Mouse (Mus musculus) kidney, adult 2 months (tissue): ENCODE results near the gene Erp44. TPM values are rescaled to one million over a fixed set of nuclear protein-coding genes. Genes with fewer than 3 reads are reported as not detected.

ENCODE experiments used
- DNase-seq: peaks from one replicate; pipeline ENCODE4 v3.0.0; 2021
- H3K27ac ChIP-seq: fragments of 200-500 bp; 2 replicates; pipeline ENCODE4 v1.5.1; 2012; ENCODE audit warnings: low read depth, low read length, control low read depth, inconsistent platforms; ENCODE audit not compliant: insufficient read depth
- H3K27me3 ChIP-seq: fragments of 200-500 bp; replicated peaks from 2 replicates; pipeline ENCODE4 v1.6.1; 2012; ENCODE audit warnings: mild to moderate bottlenecking, moderate library complexity, low read length, inconsistent platforms; ENCODE audit not compliant: control insufficient read depth, insufficient read depth
- H3K36me3 ChIP-seq: fragments of 200-500 bp; 2 replicates; pipeline ENCODE4 v1.6.1; 2012; ENCODE audit warnings: mild to moderate bottlenecking, moderate library complexity, low read length, inconsistent platforms; ENCODE audit not compliant: control insufficient read depth, insufficient read depth
- H3K4me1 ChIP-seq: fragments of 200-500 bp; 2 replicates; pipeline ENCODE4 v1.6.1; 2011; ENCODE audit warnings: low read length; ENCODE audit not compliant: control insufficient read depth, insufficient read depth
- H3K4me3 ChIP-seq: fragments of 200-500 bp; 2 replicates; pipeline ENCODE4 v1.5.1; 2011; ENCODE audit warnings: mild to moderate bottlenecking, low read depth, low read length, control low read depth; ENCODE audit not compliant: insufficient read depth
- CTCF ChIP-seq: fragments of 200-500 bp; conservative IDR thresholded peaks from 2 replicates; pipeline ENCODE4 v1.5.1; 2011; ENCODE audit warnings: low read depth, mild to moderate bottlenecking, control low read depth, low read length, moderate library complexity, mixed read lengths; ENCODE audit not compliant: insufficient read depth, insufficient read length
- POLR2A ChIP-seq: fragments of 200-500 bp; IDR thresholded peaks from one replicate; pipeline ENCODE4 v1.6.1; 2011; ENCODE audit warnings: low read depth, low read length, control low read depth
- WGBS: fragments of 180-500 bp; shearing (Covaris S2); methylation state at CpG from one replicate; pipeline ENCODE4 v1.1.7; 2018; 5-methylcytosine and 5-hydroxymethylcytosine counted together
- polyA plus RNA-seq: library from polyadenylated mRNA; depleted of rRNA; stranded (reverse); fragments of >200 nt; gene quantifications from 2 replicates; pipeline ENCODE4 v1.2.3, GENCODE M21; 2012

Erp44 gene
- polyA plus RNA-seq, 1 experiment = 33.8 TPM

GRCm38 (mm10) chr4:48287086-48287757 lies 7.9 kb upstream of the Erp44 start:
- Histone ChIP-seq H3K36me3 (no peaks in the 10 kb centered on the region), H3K4me1 (no peaks in the 10 kb centered on the region), H3K27me3 (no peaks in the 10 kb centered on the region), H3K4me3 (no peak overlapping the region), H3K27ac (no peak overlapping the region)
- DNase-seq = no peak
- WGBS = 93% methylated on average over 5 of the region's 5 CpGs
- no peak for TF ChIP-seq CTCF
- no peak for TF ChIP-seq POLR2A

- WGBS = 71% methylated on average over 1 of the region's 1 CpGs
- TF ChIP-seq POLR2A (no peak), CTCF (no peak)
- DNase-seq = peak; percentile 63
- H3K27me3 ChIP-seq = no peaks in the 10 kb centered on the region
- H3K36me3 ChIP-seq = no peaks in the 10 kb centered on the region
- H3K4me3 ChIP-seq = no peak overlapping the region
- H3K27ac ChIP-seq = peak overlapping the region; percentile 47; the same call in 1 of the 2 replicates
- peaks cover 5% of the 10 kb centered on the region; the same call in 1 of the 2 replicates for H3K4me1 ChIP-seq
These were observed 1.8 kb upstream of the Erp44 start for GRCm38 (mm10) chr4:48281121-48281520.

- no peak for TF ChIP-seq CTCF
- TF ChIP-seq POLR2A = no peak
- peak; percentile 32 for DNase-seq
- H3K27me3 ChIP-seq = no peaks in the 10 kb centered on the region
- under 1% methylated on average over 34 of the region's 34 CpGs for WGBS
- H3K36me3 ChIP-seq = no peaks in the 10 kb centered on the region
- H3K4me1 ChIP-seq = peaks cover 8% of the 10 kb centered on the region
- peak overlapping the region; percentile 67 for H3K27ac ChIP-seq
- peak overlapping the region; percentile 88 for H3K4me3 ChIP-seq
These were observed 431 bp downstream of the Erp44 start for GRCm38 (mm10) chr4:48278757-48279497.

DNA sequence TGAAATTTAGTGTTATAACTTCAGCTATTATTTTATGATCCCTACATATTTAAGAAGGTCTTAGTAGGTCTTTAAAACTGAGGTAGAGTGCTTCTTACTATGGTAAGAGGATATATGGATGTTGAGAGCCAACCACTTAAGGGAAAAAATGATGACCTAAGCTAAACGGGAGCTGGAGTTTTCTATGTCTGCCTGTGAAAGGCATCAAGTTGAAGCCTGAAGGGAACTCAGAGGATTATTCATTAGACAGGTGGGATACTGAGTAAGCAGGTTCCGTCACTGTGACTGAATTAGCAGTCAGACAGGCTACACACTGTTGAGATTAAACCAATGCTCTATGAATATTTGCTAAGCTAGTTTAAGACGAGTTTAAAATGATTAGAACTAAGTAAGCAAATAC lies 2.3 kb downstream of the Erp44 start:
- Histone ChIP-seq H3K36me3 (no peaks in the 10 kb centered on the region), H3K4me1 (peaks cover 11% of the 10 kb centered on the region), H3K4me3 (no peak overlapping the region), H3K27ac (no peak overlapping the region), H3K27me3 (no peaks in the 10 kb centered on the region)
- WGBS = 40% methylated on average over 3 of the region's 3 CpGs
- peak; percentile 77 for DNase-seq
- no peak for TF ChIP-seq CTCF
- no peak for TF ChIP-seq POLR2A

DNA sequence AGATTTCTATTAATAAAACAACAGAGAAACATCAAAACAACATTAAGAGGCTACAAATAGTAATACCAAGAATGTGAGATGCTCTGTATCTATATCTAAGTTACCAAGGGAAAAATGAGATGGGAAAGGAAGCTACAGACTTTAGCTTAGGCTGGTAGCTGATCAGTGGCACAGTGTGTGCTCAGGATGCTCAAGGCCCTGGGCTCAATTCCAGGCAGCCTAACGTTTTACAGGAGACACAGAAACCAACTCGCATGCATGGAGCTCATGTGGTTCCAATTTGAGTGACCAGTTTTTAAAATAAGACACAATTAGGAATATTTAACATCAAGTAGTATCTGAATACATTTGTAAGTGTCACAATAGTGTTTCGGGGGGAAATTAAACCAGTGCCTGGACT lies 3.6 kb downstream of the Erp44 start:
- WGBS = 56% methylated on average over 3 of the region's 3 CpGs
- peaks cover 11% of the 10 kb centered on the region for H3K4me1 ChIP-seq
- no peaks in the 10 kb centered on the region for H3K27me3 ChIP-seq
- no peak overlapping the region for H3K4me3 ChIP-seq
- no peaks in the 10 kb centered on the region for H3K36me3 ChIP-seq
- no peak overlapping the region for H3K27ac ChIP-seq
- TF ChIP-seq CTCF (no peak), POLR2A (no peak)
- DNase-seq = no peak

DNA sequence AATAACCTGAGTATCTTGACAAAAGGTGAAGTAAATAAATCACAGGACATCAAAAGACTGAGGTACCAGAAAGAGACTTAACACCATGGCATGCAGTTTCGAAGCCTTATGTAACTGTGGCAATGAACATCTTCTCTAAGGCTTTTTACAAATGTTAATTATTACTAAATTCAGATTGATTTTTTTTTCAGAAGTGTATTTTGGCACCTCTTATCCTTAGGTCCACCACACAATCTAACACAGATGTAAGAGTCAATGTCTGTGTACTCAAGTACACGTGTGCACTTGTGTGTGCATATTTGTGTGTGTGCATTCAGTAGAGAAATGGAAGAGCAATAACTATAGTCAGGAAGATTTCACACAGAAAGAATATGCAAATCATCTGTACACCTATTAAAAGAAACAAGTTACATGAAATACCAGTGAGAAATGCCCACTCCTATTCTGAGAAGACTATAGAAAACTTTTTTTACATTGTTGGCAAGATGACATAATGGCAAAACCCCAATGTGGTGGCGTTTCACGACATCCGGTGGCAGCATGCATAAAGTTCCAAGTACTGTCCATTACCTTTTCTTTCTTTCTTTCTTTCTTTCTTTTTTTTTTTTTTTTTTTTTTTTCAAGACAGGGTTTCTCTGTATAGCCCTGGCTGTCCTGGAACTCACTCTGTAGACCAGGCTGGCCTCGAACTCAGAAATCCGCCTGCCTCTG lies 6.1 kb downstream of the Erp44 start:
- peak; percentile 41 for DNase-seq
- TF ChIP-seq POLR2A (no peak), CTCF (no peak)
- Histone ChIP-seq H3K4me3 (no peak overlapping the region), H3K4me1 (peaks cover 13% of the 10 kb centered on the region), H3K36me3 (no peaks in the 10 kb centered on the region), H3K27ac (no peak overlapping the region), H3K27me3 (no peaks in the 10 kb centered on the region; the same call in 1 of the 2 replicates)
- WGBS = 84% methylated on average over 7 of the region's 7 CpGs

DNA sequence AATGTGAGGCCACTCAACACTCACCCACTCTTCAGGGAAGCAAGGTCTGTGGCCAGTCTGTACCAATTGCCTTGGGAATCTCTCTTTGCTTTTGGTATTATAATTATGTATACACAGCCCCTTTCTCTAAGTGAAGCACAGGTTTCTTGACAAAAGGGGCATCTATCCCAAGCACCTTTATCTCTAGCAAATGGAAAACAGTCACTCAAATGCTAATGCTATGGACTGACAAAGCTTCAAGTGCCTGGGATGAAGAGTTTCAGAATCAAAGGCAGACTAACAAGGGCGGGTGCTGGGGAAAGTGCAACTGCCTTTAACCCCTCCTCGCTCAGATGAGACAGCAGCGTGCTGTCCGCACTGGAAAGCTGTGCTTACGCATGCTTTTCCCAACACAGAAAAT lies 7.5 kb downstream of the Erp44 start:
- DNase-seq = no peak
- Histone ChIP-seq H3K36me3 (no peaks in the 10 kb centered on the region), H3K4me3 (no peak overlapping the region), H3K4me1 (peaks cover 13% of the 10 kb centered on the region), H3K27ac (no peak overlapping the region), H3K27me3 (no peaks in the 10 kb centered on the region; the same call in 1 of the 2 replicates)
- TF ChIP-seq POLR2A (no peak), CTCF (no peak)
- WGBS = 57% methylated on average over 5 of the region's 5 CpGs
